Mouse (Mus musculus) MEL (cell line): ENCODE data around the gene Fgfr2.

Source experiments
- CTCF ChIP-seq, 3 experiments: IDR thresholded peaks in 2 of 3; conservative IDR thresholded peaks in 1 of 3; 2 replicates each; pipeline ENCODE4 v1.5.1; 2011 to 2012; ENCODE audit warnings: low read length in 3 of 3, low read depth in 2 of 3, mild to moderate bottlenecking in 2 of 3, improper control_type of control experiment in 1 of 3, inconsistent platforms in 1 of 3, mixed read lengths in 1 of 3, moderate library complexity in 1 of 3; ENCODE audit not compliant: control insufficient read depth in 1 of 3, insufficient read depth in 1 of 3, poor library complexity in 1 of 3, severe bottlenecking in 1 of 3
- EP300 ChIP-seq, 2 experiments: IDR thresholded peaks; 2 replicates each; pipeline ENCODE4 v1.6.1; 2011; ENCODE audit warnings: improper control_type of control experiment in 2 of 2, low read length in 2 of 2, low read depth in 1 of 2, mild to moderate bottlenecking in 1 of 2
- ETS1 ChIP-seq: IDR thresholded peaks from 2 replicates; pipeline ENCODE4 v1.6.1; 2012; ENCODE audit warnings: low read depth, mild to moderate bottlenecking, inconsistent platforms, low read length, improper control_type of control experiment, moderate library complexity
- GABPA ChIP-seq: IDR thresholded peaks from 2 replicates; pipeline ENCODE4 v1.6.1; 2012; ENCODE audit warnings: low read depth, mild to moderate bottlenecking, inconsistent platforms, low read length, improper control_type of control experiment, moderate library complexity
- MEF2A ChIP-seq: IDR thresholded peaks from 2 replicates; pipeline ENCODE4 v1.6.1; 2014; ENCODE audit warnings: low read depth, mild to moderate bottlenecking, inconsistent platforms, low read length, improper control_type of control experiment; ENCODE audit not compliant: poor library complexity, insufficient replicate concordance, severe bottlenecking; ENCODE audit errors: extremely low read depth
- MXI1 ChIP-seq: IDR thresholded peaks from 2 replicates; pipeline ENCODE4 v1.6.1; 2011; ENCODE audit warnings: mild to moderate bottlenecking, low read depth, low read length, improper control_type of control experiment
- POLR2A ChIP-seq, 2 experiments: IDR thresholded peaks; 2 replicates each; pipeline ENCODE4 v1.6.1; 2011 to 2012; ENCODE audit warnings: low read length in 2 of 2, mild to moderate bottlenecking in 2 of 2, control low read depth in 1 of 2, improper control_type of control experiment in 1 of 2, low read depth in 1 of 2, moderate library complexity in 1 of 2; ENCODE audit not compliant: control insufficient read depth in 1 of 2, insufficient read depth in 1 of 2, poor library complexity in 1 of 2
- ZNF384 ChIP-seq: IDR thresholded peaks from 2 replicates; pipeline ENCODE4 v1.6.1; 2012; ENCODE audit warnings: low read depth, mild to moderate bottlenecking, inconsistent platforms, low read length, improper control_type of control experiment

- TF ChIP-seq POLR2A (IDR thresholded peaks at IDR 0.05; ENCODE audit: control insufficient read depth in 1 of 2, insufficient read depth in 1 of 2, low read depth in 1 of 2, low read length in 2 of 2, poor library complexity in 1 of 2) (no peak), EP300 (IDR thresholded peaks at IDR 0.05; ENCODE audit: low read depth in 1 of 2, low read length in 2 of 2) (no peak), CTCF (IDR thresholded peaks at IDR 0.05 in 2 of 3, conservative IDR thresholded peaks at IDR 0.05 in 1 of 3; ENCODE audit: control insufficient read depth in 1 of 3, insufficient read depth in 1 of 3, low read depth in 2 of 3, low read length in 3 of 3, poor library complexity in 1 of 3, severe bottlenecking in 1 of 3) (no peak), ZNF384 (no peak), MXI1 (no peak), MEF2A (no peak), GABPA (no peak), ETS1 (no peak)
These were observed 2946.1 kb downstream of the Fgfr2 start for GRCm38 (mm10) chr7:130177009-130177408.
